Mouse (Mus musculus) forebrain, postnatal 0 days (tissue): Measurements from ENCODE around the gene Kcnc3. TPM values are rescaled to one million over a fixed set of nuclear protein-coding genes. Genes with fewer than 3 reads are reported as not detected.

ENCODE experiments used
- ATAC-seq: fragments of 200-750 bp; cut with Nextera tagmentation; 2 replicates; pipeline ENCODE4 v1.8.0; 2017; ENCODE audit warnings: mild to moderate bottlenecking, moderate library complexity
- DNase-seq: peaks from one replicate; pipeline ENCODE4 v3.0.0-alpha.2; 2015
- H3K27ac ChIP-seq: fragments of 300-500 bp; sonication (generic); 2 replicates; pipeline ENCODE4 v1.5.1; 2014; ENCODE audit warnings: low read depth, mild to moderate bottlenecking, antibody characterized with exemption, low read length, moderate library complexity, mixed read lengths
- H3K27me3 ChIP-seq: fragments of 300-500 bp; sonication (generic); 2 replicates; pipeline ENCODE4 v1.6.1; 2014; ENCODE audit warnings: mild to moderate bottlenecking, low read length, mixed read lengths; ENCODE audit not compliant: insufficient read depth
- H3K36me3 ChIP-seq: fragments of 300-500 bp; sonication (generic); 2 replicates; pipeline ENCODE4 v1.6.1; 2014; ENCODE audit warnings: mild to moderate bottlenecking, moderate library complexity; ENCODE audit not compliant: insufficient read depth
- H3K4me1 ChIP-seq: fragments of 300-500 bp; sonication (generic); 2 replicates; pipeline ENCODE4 v1.6.1; 2014; ENCODE audit warnings: antibody characterized with exemption; ENCODE audit not compliant: insufficient read depth
- H3K4me2 ChIP-seq: fragments of 300-500 bp; sonication (generic); 2 replicates; pipeline ENCODE4 v1.6.1; 2014; ENCODE audit warnings: low read depth, mild to moderate bottlenecking, moderate library complexity
- H3K4me3 ChIP-seq: fragments of 300-500 bp; sonication (generic); 2 replicates; pipeline ENCODE4 v1.5.1; 2014; ENCODE audit warnings: low read depth, low read length, mixed read lengths
- H3K9ac ChIP-seq: fragments of 300-500 bp; sonication (generic); 2 replicates; pipeline ENCODE4 v1.6.1; 2014; ENCODE audit warnings: mild to moderate bottlenecking
- H3K9me3 ChIP-seq: fragments of 300-500 bp; sonication (generic); 2 replicates; pipeline ENCODE4 v1.6.1; 2016; ENCODE audit warnings: low read length
- CTCF ChIP-seq: sonication (generic); IDR thresholded peaks from 2 replicates; pipeline ENCODE4 v1.5.1; 2016; ENCODE audit warnings: antibody characterized with exemption, control low read depth, low read depth
- WGBS: fragments of 180-500 bp; shearing (Covaris S2); extraction: QIAGEN DNeasy Blood & Tissue Kit; methylation state at CpG from one replicate; pipeline ENCODE4 v1.1.7; 2014; 5-methylcytosine and 5-hydroxymethylcytosine counted together
- polyA plus RNA-seq: library from polyadenylated mRNA; unstranded; fragments of >200 nt; fragmentation: Nextera tagmentation; extraction: Ambion mirVana; gene quantifications from 2 replicates; pipeline ENCODE4 v1.2.1, GENCODE M21; 2015
- total RNA-seq: library from RNA; depleted of rRNA; stranded (reverse); fragments of >200 nt; gene quantifications from 2 replicates; pipeline ENCODE4 v1.2.3, GENCODE M21; 2014; rRNA removed

Kcnc3 gene
- total and polyA plus RNA-seq, 2 experiments from 2014 or later, result 5.2 to 6.0 TPM

DNA sequence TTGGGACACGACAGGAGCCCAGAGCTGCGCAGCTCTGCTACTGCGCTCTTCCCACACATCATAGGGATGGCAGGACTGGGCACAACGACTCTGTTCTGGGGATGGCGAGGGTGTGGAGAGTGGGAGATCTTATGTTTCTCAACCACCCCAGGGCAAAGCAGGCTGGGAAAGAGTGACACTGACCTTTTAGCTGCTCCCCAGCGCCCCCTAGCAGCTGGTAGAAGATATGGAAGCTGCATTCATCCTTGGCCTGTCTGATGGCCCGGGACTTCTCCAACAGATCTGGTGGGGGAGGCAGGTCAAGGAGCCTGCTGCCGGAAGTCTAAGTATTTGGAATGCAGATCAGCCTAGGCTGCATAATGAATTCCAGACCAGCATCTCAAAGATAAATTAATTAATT lies 63.3 kb downstream of the Kcnc3 start:
- peak; percentile 33 for TF ChIP-seq CTCF
- Histone ChIP-seq H3K4me2 (no peak overlapping the region), H3K9me3 (no peaks in the 10 kb centered on the region), H3K4me1 (no peaks in the 10 kb centered on the region), H3K27me3 (no peaks in the 10 kb centered on the region), H3K36me3 (no peaks in the 10 kb centered on the region), H3K27ac (no peak overlapping the region), H3K9ac (no peak overlapping the region), H3K4me3 (no peak overlapping the region)
- ATAC-seq (no peak), DNase-seq (no peak)
- WGBS, result 55% methylated on average over 8 of the region's 8 CpGs

Other genes with a start within 250 kb of the Kcnc3 start
- 48.2 and 77.2 TPM in 2 replicates for gene Syt3, start 206.6 kb upstream of the Kcnc3 start, total RNA-seq
- gene Syt3, start 206.6 kb upstream of the Kcnc3 start, polyA plus RNA-seq, result 43.9 and 55.0 TPM in 2 replicates
- gene 1700008O03Rik, start 204.8 kb upstream of the Kcnc3 start, total RNA-seq, result 1.3 and 7.3 TPM in 2 replicates
- gene 1700008O03Rik, start 204.8 kb upstream of the Kcnc3 start, polyA plus RNA-seq, result 2.7 and 3.5 TPM in 2 replicates
- gene Lrrc4b, start 161.6 kb upstream of the Kcnc3 start, total RNA-seq, result 347 and 391 TPM in 2 replicates
- 19.5 and 22.2 TPM in 2 replicates for gene Lrrc4b, start 161.6 kb upstream of the Kcnc3 start, polyA plus RNA-seq
- 4.4 and 20.3 TPM in 2 replicates for gene Aspdh, start 125.3 kb upstream of the Kcnc3 start, total RNA-seq
- 1.6 and 2.2 TPM in 2 replicates for gene Aspdh, start 125.3 kb upstream of the Kcnc3 start, polyA plus RNA-seq
- 27.6 and 39.3 TPM in 2 replicates for gene Josd2, start 122.7 kb upstream of the Kcnc3 start, total RNA-seq
- gene Josd2, start 122.7 kb upstream of the Kcnc3 start, polyA plus RNA-seq, result 28.6 and 31.7 TPM in 2 replicates
- gene Emc10, start 94.1 kb upstream of the Kcnc3 start, total RNA-seq, result 212 and 238 TPM in 2 replicates
- 168 and 171 TPM in 2 replicates for gene Emc10, start 94.1 kb upstream of the Kcnc3 start, polyA plus RNA-seq
- 21.1 and 22.0 TPM in 2 replicates for gene Fam71e1, start 94.1 kb upstream of the Kcnc3 start, total RNA-seq
- 23.1 and 27.2 TPM in 2 replicates for gene Fam71e1, start 94.1 kb upstream of the Kcnc3 start, polyA plus RNA-seq
- gene Mybpc2, start 66.0 kb upstream of the Kcnc3 start, total RNA-seq, result 0.15 and 0.33 TPM in 2 replicates
- gene Mybpc2, start 66.0 kb upstream of the Kcnc3 start, polyA plus RNA-seq, result 0.15 and 0.29 TPM in 2 replicates
- gene Spib, start 58.6 kb upstream of the Kcnc3 start, total RNA-seq, result 0.05 TPM in 1 of 2 replicates, not detected in the other
- not detected in 2 replicates for gene Spib, start 58.6 kb upstream of the Kcnc3 start, polyA plus RNA-seq
- gene Pold1, start 41.8 kb upstream of the Kcnc3 start, total RNA-seq, result 14.1 and 16.2 TPM in 2 replicates
- 14.2 and 14.3 TPM in 2 replicates for gene Pold1, start 41.8 kb upstream of the Kcnc3 start, polyA plus RNA-seq
- gene Nr1h2, start 36.7 kb upstream of the Kcnc3 start, total RNA-seq, result 44.1 and 45.9 TPM in 2 replicates
- 49.9 and 51.1 TPM in 2 replicates for gene Nr1h2, start 36.7 kb upstream of the Kcnc3 start, polyA plus RNA-seq
- gene Napsa, start 18.3 kb upstream of the Kcnc3 start, total RNA-seq, result 0.08 and 0.24 TPM in 2 replicates
- 0.35 and 0.71 TPM in 2 replicates for gene Napsa, start 18.3 kb upstream of the Kcnc3 start, polyA plus RNA-seq
- gene Myh14, start 80.2 kb downstream of the Kcnc3 start, total RNA-seq, result 4.5 and 11.9 TPM in 2 replicates
- 2.9 and 4.2 TPM in 2 replicates for gene Myh14, start 80.2 kb downstream of the Kcnc3 start, polyA plus RNA-seq
- not detected in 2 replicates for gene Izumo2, start 118.1 kb downstream of the Kcnc3 start, total RNA-seq
- not detected in 2 replicates for gene Izumo2, start 118.1 kb downstream of the Kcnc3 start, polyA plus RNA-seq
- 18.7 and 19.6 TPM in 2 replicates for gene Vrk3, start 157.7 kb downstream of the Kcnc3 start, total RNA-seq
- 27.1 and 31.1 TPM in 2 replicates for gene Vrk3, start 157.7 kb downstream of the Kcnc3 start, polyA plus RNA-seq
- gene Zfp473, start 160.4 kb downstream of the Kcnc3 start, total RNA-seq, result 0.85 and 2.0 TPM in 2 replicates
- gene Zfp473, start 160.4 kb downstream of the Kcnc3 start, polyA plus RNA-seq, result 0.41 and 0.74 TPM in 2 replicates
- 58.0 and 68.7 TPM in 2 replicates for gene Nup62, start 225.4 kb downstream of the Kcnc3 start, total RNA-seq
- 50.5 and 57.0 TPM in 2 replicates for gene Nup62, start 225.4 kb downstream of the Kcnc3 start, polyA plus RNA-seq
- 0.15 and 1.3 TPM in 2 replicates for gene Il4i1, start 225.7 kb downstream of the Kcnc3 start, total RNA-seq
- gene Il4i1, start 225.7 kb downstream of the Kcnc3 start, polyA plus RNA-seq, result 0.21 and 0.34 TPM in 2 replicates
- 10.1 and 15.9 TPM in 2 replicates for gene Atf5, start 226.0 kb downstream of the Kcnc3 start, total RNA-seq
- gene Atf5, start 226.0 kb downstream of the Kcnc3 start, polyA plus RNA-seq, result 3.9 and 4.7 TPM in 2 replicates